Mouse (Mus musculus) E14TG2a.4 (cell line): ENCODE results near the gene Tbc1d4.

ENCODE experiments used
- CTCF ChIP-seq: conservative IDR thresholded peaks from 2 replicates; pipeline ENCODE4 v1.5.1; 2014; ENCODE audit warnings: low read length
- NANOG ChIP-seq: IDR thresholded peaks from 2 replicates; pipeline ENCODE4 v1.6.1; 2014; ENCODE audit warnings: borderline replicate concordance, low read length, mixed read lengths
- POU5F1 ChIP-seq: IDR thresholded peaks from 2 replicates; pipeline ENCODE4 v1.6.1; 2014; ENCODE audit warnings: low read length, borderline replicate concordance

DNA sequence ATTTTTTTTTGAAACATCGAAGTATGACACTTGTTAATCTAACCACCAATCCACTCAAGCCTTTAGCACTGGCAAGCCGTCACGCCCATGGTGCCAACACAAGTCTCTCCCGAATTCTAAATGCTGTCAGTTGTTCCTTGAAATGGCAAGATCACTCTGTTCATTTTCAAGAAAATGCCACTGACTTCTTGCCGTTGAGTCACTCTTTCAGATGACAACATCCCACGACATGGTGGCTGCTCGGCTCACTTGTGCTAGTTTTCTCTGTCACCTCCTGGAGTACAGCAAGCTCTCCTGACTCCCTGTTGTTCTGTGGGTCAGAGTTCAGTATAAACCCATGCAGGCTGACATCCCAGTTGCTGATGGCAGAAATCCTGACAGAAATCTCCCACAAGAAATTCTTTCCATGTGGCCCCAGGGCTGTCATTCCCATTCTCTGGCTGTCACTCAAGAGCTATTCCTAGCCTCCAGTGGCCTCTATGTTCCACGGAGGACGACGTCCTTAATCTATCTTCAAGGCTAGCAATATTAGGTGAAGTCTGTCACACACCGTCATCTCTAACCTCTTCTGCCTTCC lies 81.5 kb downstream of the Tbc1d4 start:
- no peak for TF ChIP-seq CTCF
- TF ChIP-seq NANOG: no peak
- TF ChIP-seq POU5F1: no peak
